Mouse (Mus musculus): Measurements from ENCODE around the gene Ankrd33.

DNA sequence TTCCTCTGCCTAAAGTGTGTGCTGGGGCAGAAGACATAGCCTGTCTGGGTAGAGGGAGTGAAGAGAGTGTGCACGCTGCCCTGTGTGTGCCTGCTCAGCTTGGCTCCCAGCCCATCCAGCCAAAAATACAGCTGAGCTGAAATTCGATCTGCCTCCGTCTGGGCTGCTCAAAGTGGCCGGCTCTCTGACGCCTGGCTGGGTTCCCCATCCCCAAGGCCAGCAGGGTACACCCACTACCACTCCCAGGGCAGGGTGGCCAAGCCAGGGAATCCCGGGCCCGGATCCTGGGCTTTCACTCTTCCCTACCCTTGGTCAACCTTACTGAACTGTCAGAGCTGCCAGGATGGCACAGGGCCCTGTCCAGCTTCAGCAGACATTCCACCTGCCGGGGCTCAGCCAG lies 27.9 kb downstream of the Ankrd33 start:
- TF ChIP-seq CTCF (IDR thresholded peaks at IDR 0.05; ENCODE audit: low read depth) (no peak), EP300 (IDR thresholded peaks at IDR 0.05; ENCODE audit: low read depth) (no peak)

Data from liver, postnatal 0 days (tissue).